Mouse (Mus musculus) cerebellum, adult 2 months (tissue): ENCODE measurements around the gene Atf1. TPM values are rescaled to one million over a fixed set of nuclear protein-coding genes. Genes with fewer than 3 reads are reported as not detected.
A peak's percentile ranks its signal among the peaks of the same experiment; 100 is the strongest.

Source experiments
- DNase-seq, 2 experiments: peaks; one replicate each; pipeline ENCODE4 v3.0.0; 2021
- H3K27ac ChIP-seq: fragments of 200-500 bp; 2 replicates; pipeline ENCODE4 v1.5.1; 2012; ENCODE audit warnings: low read length, control low read depth, inconsistent platforms; ENCODE audit not compliant: insufficient read depth
- H3K27me3 ChIP-seq: fragments of 200-500 bp; 2 replicates; pipeline ENCODE4 v1.6.1; 2012; ENCODE audit warnings: inconsistent platforms, mild to moderate bottlenecking, low read length, moderate library complexity; ENCODE audit not compliant: control insufficient read depth, insufficient read depth
- H3K4me1 ChIP-seq: fragments of 200-500 bp; 2 replicates; pipeline ENCODE4 v1.6.1; 2011; ENCODE audit warnings: low read length; ENCODE audit not compliant: control insufficient read depth, insufficient read depth
- H3K4me3 ChIP-seq: fragments of 200-500 bp; replicated peaks from 2 replicates; pipeline ENCODE3; 2011; ENCODE audit warnings: mild to moderate bottlenecking, low read depth, low read length, control low read depth; ENCODE audit not compliant: insufficient read depth
- CTCF ChIP-seq: fragments of 200-500 bp; IDR thresholded peaks from 2 replicates; pipeline ENCODE4 v1.5.1; 2011; ENCODE audit warnings: low read depth, mild to moderate bottlenecking, control low read depth, low read length, moderate library complexity, borderline replicate concordance; ENCODE audit not compliant: insufficient read depth
- POLR2A ChIP-seq: fragments of 200-500 bp; IDR thresholded peaks from 2 replicates; pipeline ENCODE4 v1.6.1; 2011; ENCODE audit warnings: low read length, control low read depth, borderline replicate concordance; ENCODE audit not compliant: insufficient read depth
- WGBS: fragments of 180-500 bp; shearing (Covaris S2); methylation state at CpG from one replicate; pipeline ENCODE4 v1.1.7; 2018; 5-methylcytosine and 5-hydroxymethylcytosine counted together
- polyA plus RNA-seq: library from polyadenylated mRNA; depleted of rRNA; stranded (reverse); fragments of >200 nt; gene quantifications from 2 replicates; pipeline ENCODE4 v1.2.3, GENCODE M21; 2012; rRNA removed

Atf1 gene
- 16.8 and 18.4 TPM in 2 replicates for polyA plus RNA-seq

- Histone ChIP-seq H3K27me3 (no peaks in the 10 kb centered on the region), H3K27ac (peak within 1 kb of the TSS; percentile 99), H3K4me1 (peaks cover 16% of the 10 kb centered on the region), H3K4me3 (peak within 1 kb of the TSS; percentile 100)
- WGBS, result under 1% methylated on average over 127 of the region's 133 CpGs
- TF ChIP-seq CTCF, result peak; percentile 13; the same call in 1 of the 2 replicates
- TF ChIP-seq POLR2A, result peak; percentile 96
- peak; percentile 91 to 95 for DNase-seq
These were observed at the start of gene Atf1 for GRCm38 (mm10) chr15:100227663-100228534. TSS of gene Atf1 (plus strand) at chr15:100227819.

- no peak for DNase-seq
- Histone ChIP-seq H3K27ac (no peak overlapping the region), H3K27me3 (no peaks in the 10 kb centered on the region), H3K4me1 (peaks cover 55% of the 10 kb centered on the region), H3K4me3 (no peak overlapping the region)
- 41% methylated on average over 7 of the region's 7 CpGs for WGBS
- no peak for TF ChIP-seq CTCF
- no peak for TF ChIP-seq POLR2A
These were observed 49.1 kb upstream of the Atf1 start for GRCm38 (mm10) chr15:100178487-100178886.

- H3K27me3 ChIP-seq, result no peaks in the 10 kb centered on the region
- TF ChIP-seq POLR2A (no peak), CTCF (peak; percentile 30; the same call in 1 of the 2 replicates)
- peak in 1 of 2 experiments; percentile 44 for DNase-seq
- peak overlapping the region; percentile 67 for H3K27ac ChIP-seq
- H3K4me3 ChIP-seq, result no peak overlapping the region
- WGBS, result 24% methylated on average over 6 of the region's 6 CpGs
- H3K4me1 ChIP-seq, result peaks cover 52% of the 10 kb centered on the region
These were observed 47.9 kb upstream of the Atf1 start for GRCm38 (mm10) chr15:100179685-100180084.

GRCm38 (mm10) chr15:100180221-100180620, 47.4 kb upstream of the Atf1 start:
- 10% methylated on average over 4 of the region's 4 CpGs for WGBS
- Histone ChIP-seq H3K27me3 (no peaks in the 10 kb centered on the region), H3K4me1 (peaks cover 46% of the 10 kb centered on the region), H3K27ac (peak overlapping the region; percentile 67), H3K4me3 (no peak overlapping the region)
- peak; percentile 85 to 94 for DNase-seq
- TF ChIP-seq CTCF (no peak), POLR2A (peak; percentile 19; the same call in 1 of the 2 replicates)

DNA sequence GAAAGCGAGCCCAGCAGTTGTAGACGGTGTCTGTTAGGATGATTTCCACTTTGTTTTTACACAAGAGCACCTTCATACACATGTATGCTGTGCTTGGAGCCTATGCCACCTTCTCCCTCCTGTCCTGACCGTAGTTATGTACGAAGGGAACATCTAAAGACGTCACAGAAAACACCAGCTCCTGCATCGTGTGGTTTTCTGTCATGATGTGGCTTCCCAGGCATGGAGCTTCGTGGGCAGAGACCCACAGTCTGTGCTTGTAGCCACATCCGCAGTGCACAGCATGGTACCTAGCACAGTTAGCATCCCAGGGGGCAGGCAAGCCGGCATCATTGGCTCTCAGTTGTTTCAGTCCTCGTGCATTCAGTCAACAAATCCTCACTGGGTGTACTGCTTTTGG, 45.8 kb upstream of the Atf1 start:
- Histone ChIP-seq H3K4me1 (peaks cover 44% of the 10 kb centered on the region), H3K27me3 (no peaks in the 10 kb centered on the region), H3K4me3 (no peak overlapping the region), H3K27ac (peak overlapping the region; percentile 51)
- TF ChIP-seq POLR2A (no peak), CTCF (no peak)
- 48% methylated on average over 10 of the region's 10 CpGs for WGBS
- no peak for DNase-seq

DNA sequence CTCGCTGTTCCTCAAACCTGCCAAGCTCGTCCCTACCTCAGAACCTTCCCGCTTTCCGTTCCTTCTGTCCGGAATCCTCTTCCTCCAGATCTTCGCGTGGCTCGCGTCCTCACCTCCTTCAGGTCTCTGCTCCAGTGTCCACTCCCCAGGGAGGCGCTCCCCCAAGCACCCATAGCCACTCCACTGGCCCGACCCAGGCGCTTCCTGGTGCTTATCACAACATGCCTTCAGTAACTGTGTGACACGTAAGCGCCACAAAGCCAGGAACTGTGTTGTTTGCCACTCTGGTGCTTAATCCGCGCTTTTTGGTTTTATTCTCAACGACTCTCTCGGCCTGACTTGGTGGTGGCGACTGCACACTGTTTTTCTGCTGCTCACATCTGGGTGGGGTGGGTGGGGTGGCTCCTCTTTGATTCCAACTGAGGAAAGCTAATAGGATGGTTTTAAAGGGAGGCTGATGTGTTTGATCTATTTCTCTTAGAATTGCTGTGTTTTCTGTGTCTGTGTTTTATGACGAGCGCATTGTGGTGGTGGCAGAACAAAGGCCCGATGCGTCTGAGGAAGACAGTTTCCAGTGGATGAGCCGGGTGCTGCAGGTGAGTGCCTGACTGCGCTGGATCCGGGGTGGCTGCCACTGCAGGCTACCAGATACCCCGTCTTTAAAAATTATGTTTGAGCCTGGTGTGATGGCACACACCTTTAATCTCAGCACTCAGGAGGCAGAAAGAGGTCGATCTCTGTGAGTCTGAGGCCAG, 44.9 kb upstream of the Atf1 start:
- H3K27me3 ChIP-seq, result no peaks in the 10 kb centered on the region
- TF ChIP-seq POLR2A (no peak), CTCF (no peak)
- H3K4me3 ChIP-seq, result no peak overlapping the region
- H3K27ac ChIP-seq, result peak overlapping the region; percentile 51
- no peak for DNase-seq
- WGBS, result 91% methylated on average over 28 of the region's 28 CpGs
- peaks cover 45% of the 10 kb centered on the region for H3K4me1 ChIP-seq

GRCm38 (mm10) chr15:100183510-100183909, 44.1 kb upstream of the Atf1 start:
- 85% methylated on average over 10 of the region's 10 CpGs for WGBS
- Histone ChIP-seq H3K27ac (no peak overlapping the region), H3K4me3 (no peak overlapping the region), H3K27me3 (no peaks in the 10 kb centered on the region), H3K4me1 (peaks cover 43% of the 10 kb centered on the region)
- TF ChIP-seq POLR2A (no peak), CTCF (no peak)
- DNase-seq, result no peak
